Mouse (Mus musculus): ENCODE data around the gene Taf15.
"Not testable (repeated sequence)": the region's sequence is repeated elsewhere in the genome, so short reads cannot be mapped to it uniquely, and the experiment has no call there.

Taf15 gene

GRCm38 (mm10) chr11:83536831-83537230 is 63.9 kb downstream of the Taf15 start:
- DNase-seq (ENCODE audit: low read depth, low spot score), result no peak

DNA sequence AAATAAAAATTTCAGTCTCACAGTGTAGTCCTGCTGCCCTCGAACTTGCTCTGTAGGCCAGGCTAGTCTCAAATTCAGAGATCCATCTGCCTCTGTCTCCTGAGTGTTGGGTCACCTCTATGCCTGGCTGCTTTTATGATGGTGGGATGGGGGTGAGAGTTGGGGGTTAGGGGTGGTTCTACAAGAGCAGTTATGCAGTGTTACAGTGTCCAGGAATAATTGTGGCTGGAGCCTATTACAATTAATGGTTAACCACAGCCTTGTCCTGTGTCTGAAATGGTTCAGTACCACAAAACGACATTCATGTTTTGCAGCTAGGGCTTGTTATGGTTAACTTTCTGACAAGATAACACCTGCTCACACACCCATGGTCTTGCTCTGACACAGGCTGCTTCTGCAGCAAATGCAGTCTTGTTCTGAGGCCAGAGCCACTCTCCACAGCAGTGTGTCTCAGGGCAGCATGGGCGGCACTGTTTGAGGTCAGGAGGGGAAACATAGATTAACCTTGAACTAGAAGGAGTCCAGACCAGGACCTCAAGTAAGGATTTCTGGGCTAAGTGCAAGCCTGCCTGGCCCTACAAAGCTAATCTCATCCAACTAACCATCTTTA is 65.9 kb downstream of the Taf15 start:
- DNase-seq (ENCODE audit: low read depth, low spot score), result no peak

DNA sequence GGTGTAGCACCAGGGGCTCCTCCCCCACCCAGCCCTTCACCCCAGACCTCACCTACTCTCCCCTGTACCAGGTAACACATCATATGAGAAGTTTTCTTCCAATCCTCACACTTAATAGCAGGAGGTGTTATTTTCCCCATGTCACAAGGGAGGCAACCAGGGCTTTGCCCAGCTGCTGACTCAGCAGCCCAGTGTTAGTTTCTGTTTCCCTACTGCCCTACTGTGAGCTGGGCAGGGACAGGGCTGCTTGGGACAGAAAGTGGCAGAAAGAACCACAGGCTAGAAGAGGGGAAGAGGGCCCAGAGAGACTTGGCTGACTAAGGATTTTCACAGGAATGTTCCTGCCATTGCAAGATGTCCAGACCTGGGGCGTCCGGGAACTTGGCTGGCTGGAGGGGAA is 68.0 kb downstream of the Taf15 start:
- DNase-seq (ENCODE audit: low read depth, low spot score), result no peak

- DNase-seq (ENCODE audit: low read depth, low spot score), result no peak
These were observed 68.5 kb downstream of the Taf15 start for GRCm38 (mm10) chr11:83541415-83541814.

GRCm38 (mm10) chr11:83544214-83544613 is 71.3 kb downstream of the Taf15 start:
- peak; percentile 19 for DNase-seq (ENCODE audit: low read depth, low spot score)

DNA sequence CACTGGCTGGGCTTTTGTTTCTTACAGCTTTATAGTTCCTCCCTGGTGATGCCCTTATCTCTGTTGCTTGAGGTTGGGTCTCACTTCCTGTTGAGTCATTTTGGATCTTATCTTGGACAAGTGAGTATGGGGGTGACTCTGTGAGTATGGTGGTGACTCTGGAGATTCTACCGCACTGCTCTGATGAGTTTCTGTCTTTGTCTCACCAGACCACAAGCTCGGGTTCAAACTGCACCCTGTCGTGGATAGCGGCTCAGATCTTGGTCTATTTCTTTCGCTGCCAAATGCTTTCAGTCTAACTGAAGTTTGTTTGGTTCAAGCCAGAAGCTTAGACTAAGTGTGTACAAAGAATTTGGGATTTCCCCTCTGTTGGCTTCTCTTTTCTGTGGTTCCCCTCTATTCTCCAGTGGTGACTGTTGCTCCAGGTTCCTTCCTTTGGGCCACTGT is 77.3 kb downstream of the Taf15 start:
- no peak for DNase-seq (ENCODE audit: low read depth, low spot score)

DNA sequence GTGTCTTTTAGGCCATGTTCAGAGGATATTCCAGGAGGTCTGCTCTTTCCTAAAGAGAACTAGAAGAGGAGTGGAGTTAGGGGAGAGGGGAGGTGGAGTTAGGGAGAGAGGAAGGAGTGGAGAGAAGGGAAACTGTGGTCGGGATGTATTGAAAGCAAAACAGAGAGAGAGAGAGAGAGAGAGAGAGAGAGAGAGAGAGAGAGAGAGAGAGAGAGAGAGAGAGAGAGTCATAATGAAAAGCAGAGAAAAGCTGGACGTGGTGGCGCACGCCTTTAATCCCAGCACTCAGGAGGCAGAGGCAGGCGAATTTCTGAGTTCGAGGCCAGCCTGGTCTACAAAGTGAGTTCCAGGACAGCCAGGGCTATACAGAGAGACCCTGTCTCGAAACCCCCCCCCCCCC is 78.2 kb downstream of the Taf15 start:
- not testable (repeated sequence) for DNase-seq (ENCODE audit: low read depth, low spot score)

- no peak for DNase-seq (ENCODE audit: low read depth, low spot score)
These were observed 78.8 kb downstream of the Taf15 start for GRCm38 (mm10) chr11:83551668-83552067.

Data from forelimb bud, embryonic 11.5 days (tissue).